Mouse (Mus musculus): ENCODE measurements at regions not wholly inside any gene's neighbourhood (a gene's known extent, or its start where the extent isn't known, plus 50 kb on each side); places are given as distances from the start of the nearest gene placed in this dataset.
A peak's percentile ranks its signal among the peaks of the same experiment; 100 is the strongest.
"Not testable (repeated sequence)": the region's sequence is repeated elsewhere in the genome, so short reads cannot be mapped to it uniquely, and the experiment has no call there.

GRCm38 (mm10) chr10:52529661-52530060 lies 112.3 kb downstream of the Nus1 start:
- H3K36me3 ChIP-seq (ENCODE audit: control insufficient read depth, insufficient read depth, low read length); H3K4me3 ChIP-seq; intact Hi-C loops (cut with DNase I); H3K4me1 ChIP-seq (ENCODE audit: control insufficient read depth, insufficient read depth, low read length); H3K27me3 ChIP-seq (ENCODE audit: control insufficient read depth, insufficient read depth, low read length); H3K9ac ChIP-seq (ENCODE audit: low read depth, low read length); H3K27ac ChIP-seq; DNase-seq; H3K79me2 ChIP-seq (replicated peaks; ENCODE audit: control insufficient read depth, insufficient read depth, low read length): not testable (repeated sequence)
- 78% methylated on average over 3 of the region's 5 CpGs for WGBS

GRCm38 (mm10) chr10:52530846-52531245 lies 113.5 kb downstream of the Nus1 start:
- Histone ChIP-seq H3K36me3 (ENCODE audit: control insufficient read depth, insufficient read depth, low read length) (no peaks in the 10 kb centered on the region), H3K4me1 (ENCODE audit: control insufficient read depth, insufficient read depth, low read length) (no peaks in the 10 kb centered on the region), H3K27ac (no peak overlapping the region), H3K79me2 (replicated peaks; ENCODE audit: control insufficient read depth, insufficient read depth, low read length) (no peaks in the 10 kb centered on the region), H3K27me3 (ENCODE audit: control insufficient read depth, insufficient read depth, low read length) (no peaks in the 10 kb centered on the region), H3K4me3 (no peak overlapping the region), H3K9ac (ENCODE audit: low read depth, low read length) (no peak overlapping the region)
- WGBS = 52% methylated on average over 3 of the region's 3 CpGs
- TF ChIP-seq CTCF (IDR thresholded peaks at IDR 0.05) (no peak), EP300 (IDR thresholded peaks at IDR 0.05; ENCODE audit: insufficient read depth, low read depth, low read length) (no peak), POLR2A (IDR thresholded peaks at IDR 0.05; ENCODE audit: insufficient read depth, low read depth, low read length) (no peak)
- DNase-seq = no peak
- intact Hi-C loops (cut with DNase I) = no loop called here

GRCm38 (mm10) chr10:52533278-52533892 lies 116.0 kb downstream of the Nus1 start:
- Histone ChIP-seq H3K27ac (no peak overlapping the region), H3K4me1 (ENCODE audit: control insufficient read depth, insufficient read depth, low read length) (no peaks in the 10 kb centered on the region), H3K4me3 (no peak overlapping the region), H3K9ac (ENCODE audit: low read depth, low read length) (no peak overlapping the region), H3K27me3 (ENCODE audit: control insufficient read depth, insufficient read depth, low read length) (no peaks in the 10 kb centered on the region), H3K79me2 (replicated peaks; ENCODE audit: control insufficient read depth, insufficient read depth, low read length) (no peaks in the 10 kb centered on the region), H3K36me3 (ENCODE audit: control insufficient read depth, insufficient read depth, low read length) (no peaks in the 10 kb centered on the region)
- no peak for TF ChIP-seq CTCF (IDR thresholded peaks at IDR 0.05)
- no peak for TF ChIP-seq EP300 (IDR thresholded peaks at IDR 0.05; ENCODE audit: insufficient read depth, low read depth, low read length)
- DNase-seq = no peak
- intact Hi-C loops (cut with DNase I) = no loop called here
- 38% methylated on average over 2 of the region's 2 CpGs for WGBS

- 54% methylated on average over 4 of the region's 4 CpGs for WGBS
- Histone ChIP-seq H3K79me2 (replicated peaks; ENCODE audit: control insufficient read depth, insufficient read depth, low read length) (no peaks in the 10 kb centered on the region), H3K36me3 (ENCODE audit: control insufficient read depth, insufficient read depth, low read length) (no peaks in the 10 kb centered on the region), H3K4me3 (no peak overlapping the region), H3K27ac (no peak overlapping the region), H3K4me1 (ENCODE audit: control insufficient read depth, insufficient read depth, low read length) (no peaks in the 10 kb centered on the region), H3K9ac (ENCODE audit: low read depth, low read length) (no peak overlapping the region), H3K27me3 (ENCODE audit: control insufficient read depth, insufficient read depth, low read length) (no peaks in the 10 kb centered on the region)
- TF ChIP-seq EP300 (IDR thresholded peaks at IDR 0.05; ENCODE audit: insufficient read depth, low read depth, low read length) (no peak), POLR2A (IDR thresholded peaks at IDR 0.05; ENCODE audit: insufficient read depth, low read depth, low read length) (no peak), CTCF (IDR thresholded peaks at IDR 0.05) (peak; percentile 79)
- no peak for DNase-seq
- intact Hi-C loops (cut with DNase I) = no loop called here
These were observed 116.5 kb downstream of the Nus1 start for GRCm38 (mm10) chr10:52533893-52534287.

- Histone ChIP-seq H3K36me3 (ENCODE audit: control insufficient read depth, insufficient read depth, low read length) (no peaks in the 10 kb centered on the region), H3K9ac (ENCODE audit: low read depth, low read length) (no peak overlapping the region), H3K27me3 (ENCODE audit: control insufficient read depth, insufficient read depth, low read length) (no peaks in the 10 kb centered on the region), H3K79me2 (replicated peaks; ENCODE audit: control insufficient read depth, insufficient read depth, low read length) (no peaks in the 10 kb centered on the region), H3K27ac (no peak overlapping the region), H3K4me1 (ENCODE audit: control insufficient read depth, insufficient read depth, low read length) (no peaks in the 10 kb centered on the region), H3K4me3 (no peak overlapping the region)
- no peak for TF ChIP-seq CTCF (IDR thresholded peaks at IDR 0.05)
- no peak for TF ChIP-seq POLR2A (IDR thresholded peaks at IDR 0.05; ENCODE audit: insufficient read depth, low read depth, low read length)
- TF ChIP-seq EP300 (IDR thresholded peaks at IDR 0.05; ENCODE audit: insufficient read depth, low read depth, low read length) = no peak
- WGBS = 80% methylated on average over 28 of the region's 28 CpGs
- intact Hi-C loops (cut with DNase I) = no loop called here
- no peak for DNase-seq
These were observed 128.2 kb downstream of the Nus1 start for GRCm38 (mm10) chr10:52545566-52545965.

- Histone ChIP-seq H3K9ac (ENCODE audit: low read depth, low read length) (no peak overlapping the region), H3K36me3 (ENCODE audit: control insufficient read depth, insufficient read depth, low read length) (no peaks in the 10 kb centered on the region), H3K4me1 (ENCODE audit: control insufficient read depth, insufficient read depth, low read length) (no peaks in the 10 kb centered on the region), H3K27me3 (ENCODE audit: control insufficient read depth, insufficient read depth, low read length) (no peaks in the 10 kb centered on the region), H3K79me2 (replicated peaks; ENCODE audit: control insufficient read depth, insufficient read depth, low read length) (no peaks in the 10 kb centered on the region), H3K4me3 (no peak overlapping the region), H3K27ac (no peak overlapping the region)
- DNase-seq = no peak
- TF ChIP-seq POLR2A (IDR thresholded peaks at IDR 0.05; ENCODE audit: insufficient read depth, low read depth, low read length) (no peak), EP300 (IDR thresholded peaks at IDR 0.05; ENCODE audit: insufficient read depth, low read depth, low read length) (no peak), CTCF (IDR thresholded peaks at IDR 0.05) (no peak)
- intact Hi-C loops (cut with DNase I) = no loop called here
- 82% methylated on average over 6 of the region's 6 CpGs for WGBS
These were observed 113.0 kb upstream of the Slc35f1 start for GRCm38 (mm10) chr10:52577383-52577782.
